Mouse (Mus musculus): ENCODE data around the gene Serpina3n. TPM values are rescaled to one million over a fixed set of nuclear protein-coding genes. Genes with fewer than 3 reads are reported as not detected.
"Not testable (repeated sequence)": the region's sequence is repeated elsewhere in the genome, so short reads cannot be mapped to it uniquely, and the experiment has no call there.

The Serpina3n gene
- total RNA-seq (2021), result 1 to 10 TPM; 4.2 to 4.5 TPM
- long read RNA-seq, experiment 1, partial matches to known transcripts, result 1 of 2 reads
- long read RNA-seq, experiment 1, other reads (novel, unspliced or antisense), result 0 of 2 reads
- long read RNA-seq, experiment 2, partial matches to known transcripts, result 0 of 2 reads
- long read RNA-seq, experiment 2, other reads (novel, unspliced or antisense), result 1 of 2 reads

DNA sequence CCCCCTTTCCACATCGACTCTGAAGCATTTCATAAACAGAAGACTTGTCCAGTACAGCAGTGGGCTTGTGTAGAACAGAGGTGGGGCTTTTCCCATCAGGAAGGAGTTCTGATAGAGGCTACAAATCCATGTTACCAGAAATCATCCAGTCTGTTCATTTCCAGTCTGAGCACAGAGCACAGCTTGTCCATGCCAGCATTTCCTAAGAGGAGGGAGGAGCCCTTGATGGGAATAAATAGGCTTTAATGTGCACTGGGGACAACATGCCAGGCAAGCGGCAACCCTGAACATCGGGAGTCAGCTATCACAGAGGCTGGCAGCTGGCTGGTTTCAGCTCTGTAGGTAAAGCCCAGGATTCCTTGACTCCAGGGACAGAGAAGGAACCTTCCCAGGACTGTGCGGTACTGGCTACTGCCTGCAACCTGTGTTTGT is at the start of gene Serpina3n:
Gene Serpina3n, plus strand, starts transcription at position 276 of the 432 bp plus-strand sequence.
- peak; percentile 20 for DNase-seq
- intact Hi-C loops (cut with DNase I), result no loop called here
- H3K4me3 ChIP-seq, result peak within 1 kb of the TSS; percentile 59
- no peak for TF ChIP-seq CTCF (IDR thresholded peaks at IDR 0.05)
- H3K27ac ChIP-seq, result peak within 1 kb of the TSS; percentile 46

DNA sequence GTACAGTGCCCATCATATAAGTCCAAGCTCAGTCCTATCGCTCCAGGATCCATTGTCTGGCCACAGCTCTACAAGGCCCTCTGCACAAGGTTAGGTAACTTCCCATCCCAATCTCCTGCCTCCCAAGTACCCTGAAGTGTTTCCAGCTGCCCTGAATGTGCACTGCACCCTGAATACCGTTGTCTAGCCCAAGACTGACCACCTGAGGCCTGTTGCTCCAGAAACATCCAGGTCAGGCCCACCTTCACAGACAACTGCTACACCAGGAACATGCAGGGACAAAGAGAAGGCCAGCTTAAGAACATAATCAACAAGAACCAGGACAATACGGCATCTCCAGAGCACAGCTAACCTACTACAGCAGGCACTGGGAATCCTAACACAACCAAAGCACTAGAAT is 36.5 kb upstream of the Serpina3n start:
- no peak for DNase-seq
- no peak for TF ChIP-seq CTCF (IDR thresholded peaks at IDR 0.05)
- H3K27ac ChIP-seq, result no peak overlapping the region
- no peak overlapping the region for H3K4me3 ChIP-seq
- intact Hi-C loops (cut with DNase I), result no loop called here

DNA sequence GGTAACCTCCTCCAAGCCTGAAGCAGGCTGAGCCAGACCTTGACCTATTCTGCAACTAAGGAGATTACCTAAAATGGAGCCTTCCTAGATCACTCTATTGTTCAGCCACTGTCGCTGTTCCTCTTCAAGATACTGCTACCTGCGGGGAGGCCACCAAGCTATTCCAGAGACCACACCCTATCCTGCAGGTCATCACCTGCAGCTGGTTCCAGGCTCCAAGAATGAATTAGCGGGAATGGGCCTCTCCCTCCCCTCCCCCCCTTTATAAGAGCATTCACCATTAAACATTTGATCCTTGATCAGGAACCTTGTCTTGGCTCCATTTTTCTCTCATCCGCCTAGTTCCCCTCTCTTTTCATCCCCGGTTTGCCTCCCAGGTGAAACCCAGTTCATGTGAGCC is 29.4 kb upstream of the Serpina3n start:
- DNase-seq; intact Hi-C loops (cut with DNase I); H3K4me3 ChIP-seq; H3K27ac ChIP-seq: not testable (repeated sequence)

- H3K27ac ChIP-seq; intact Hi-C loops (cut with DNase I); H3K4me3 ChIP-seq; DNase-seq: not testable (repeated sequence)
Measured at GRCm38 (mm10) chr12:104378351-104378750, 28.2 kb upstream of the Serpina3n start.

- intact Hi-C loops (cut with DNase I); H3K27ac ChIP-seq; DNase-seq; H3K4me3 ChIP-seq: not testable (repeated sequence)
Measured at GRCm38 (mm10) chr12:104378815-104379214, 27.7 kb upstream of the Serpina3n start.

- DNase-seq, result no peak
- intact Hi-C loops (cut with DNase I), result no loop called here
- TF ChIP-seq CTCF (IDR thresholded peaks at IDR 0.05), result no peak
- no peak overlapping the region for H3K4me3 ChIP-seq
- no peak overlapping the region for H3K27ac ChIP-seq
Measured at GRCm38 (mm10) chr12:104379856-104380255, 26.7 kb upstream of the Serpina3n start.

GRCm38 (mm10) chr12:104381071-104381604 is 25.4 kb upstream of the Serpina3n start:
- H3K4me3 ChIP-seq; DNase-seq; intact Hi-C loops (cut with DNase I); H3K27ac ChIP-seq: not testable (repeated sequence)

GRCm38 (mm10) chr12:104385987-104386386 is 20.5 kb upstream of the Serpina3n start:
- H3K27ac ChIP-seq; H3K4me3 ChIP-seq; DNase-seq; intact Hi-C loops (cut with DNase I): not testable (repeated sequence)

- H3K27ac ChIP-seq; DNase-seq; intact Hi-C loops (cut with DNase I); H3K4me3 ChIP-seq: not testable (repeated sequence)
Measured at GRCm38 (mm10) chr12:104386878-104387277, 19.7 kb upstream of the Serpina3n start.

- TF ChIP-seq CTCF (IDR thresholded peaks at IDR 0.05), result no peak
Measured at GRCm38 (mm10) chr12:104388477-104388876, 18.1 kb upstream of the Serpina3n start.

DNA sequence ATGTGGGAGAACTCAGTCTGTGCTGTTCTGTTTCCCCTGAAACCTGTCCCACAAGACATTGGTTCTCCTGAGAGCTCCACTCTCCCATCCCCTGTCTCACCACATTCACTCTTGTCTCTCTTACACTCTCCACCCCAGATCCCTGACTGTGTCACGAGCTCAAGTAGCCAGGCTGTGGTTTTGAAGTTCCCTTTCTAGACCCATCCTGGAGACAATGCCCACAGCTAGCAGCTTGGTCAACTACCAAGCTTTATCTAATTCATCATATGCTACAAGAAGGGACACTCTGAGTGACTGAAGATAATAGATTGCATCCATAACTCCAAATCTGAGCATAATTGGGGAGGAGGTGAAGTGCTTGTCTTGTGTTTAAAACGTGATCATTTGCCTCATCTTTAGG is 15.5 kb upstream of the Serpina3n start:
- intact Hi-C loops (cut with DNase I), result loop anchor here (5.0 kb wide), 1 partner anchor 244 kb away; no protein-coding TSS in a partner anchor
- H3K27ac ChIP-seq, H3K4me3 ChIP-seq, DNase-seq: not testable (repeated sequence)

More at GRCm38 (mm10) chr12:104388477-104388876, 18.1 kb upstream of the Serpina3n start:
- Histone ChIP-seq H3K27ac (no peak overlapping the region), H3K4me3 (no peak overlapping the region)
- intact Hi-C loops (cut with DNase I), result no loop called here
- no peak for DNase-seq

- intact Hi-C loops (cut with DNase I), result no loop called here
- H3K27ac ChIP-seq, result no peak overlapping the region
- no peak for TF ChIP-seq CTCF (IDR thresholded peaks at IDR 0.05)
- no peak for DNase-seq
- H3K4me3 ChIP-seq, result no peak overlapping the region
Measured at GRCm38 (mm10) chr12:104403968-104404367, 2.6 kb upstream of the Serpina3n start.

DNA sequence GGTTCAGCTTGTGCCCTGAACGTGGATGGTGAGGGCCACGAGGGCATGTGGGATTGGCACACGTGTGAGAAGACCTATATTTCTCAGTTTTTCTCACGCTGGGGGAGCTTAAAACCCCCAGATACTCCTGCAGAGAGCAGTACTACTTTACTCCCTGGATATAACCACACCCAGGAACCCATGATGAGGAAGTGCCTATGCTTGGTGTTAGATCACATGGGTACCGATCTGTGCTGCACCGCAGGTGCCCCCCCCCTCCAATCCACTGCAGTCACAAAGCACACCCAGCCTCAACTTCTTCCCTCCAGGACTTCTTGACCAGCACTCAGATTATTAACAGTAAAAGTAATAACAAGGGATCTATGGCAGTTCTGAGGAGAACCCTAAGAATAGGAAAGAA is 6.0 kb downstream of the Serpina3n start:
- no peak for TF ChIP-seq CTCF (IDR thresholded peaks at IDR 0.05)
- no peak for DNase-seq
- intact Hi-C loops (cut with DNase I), result loop anchor here (2.0 kb wide), 1 partner anchor 338 kb away; no protein-coding TSS in a partner anchor
- no peak overlapping the region for H3K27ac ChIP-seq
- H3K4me3 ChIP-seq, result no peak overlapping the region

DNA sequence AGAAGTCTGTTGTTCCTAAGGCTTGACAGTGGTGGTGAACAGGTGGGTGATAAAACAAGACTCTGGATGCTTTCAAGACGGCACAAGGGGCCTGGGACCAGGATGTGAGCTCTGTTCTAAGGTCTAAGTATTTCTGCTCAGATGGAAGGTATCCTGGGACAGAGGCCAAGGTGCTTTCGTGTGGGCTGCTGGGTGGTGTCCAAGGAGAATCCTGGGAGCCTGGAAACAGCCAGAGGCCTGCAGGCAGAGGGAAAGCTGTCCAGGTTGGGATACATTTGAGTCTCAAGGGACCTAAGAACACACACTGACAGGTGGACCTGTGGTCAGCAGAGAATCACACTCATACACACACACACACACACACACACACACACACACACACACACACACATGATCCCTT is 8.0 kb downstream of the Serpina3n start:
- H3K4me3 ChIP-seq, result no peak overlapping the region
- intact Hi-C loops (cut with DNase I), result no loop called here
- no peak for TF ChIP-seq CTCF (IDR thresholded peaks at IDR 0.05)
- no peak overlapping the region for H3K27ac ChIP-seq
- DNase-seq, result no peak

All from gastrocnemius, adult 2 months (tissue).